Mouse (Mus musculus): ENCODE data around the gene Itprid2. TPM values are rescaled to one million over a fixed set of nuclear protein-coding genes. Genes with fewer than 3 reads are reported as not detected.

The Itprid2 gene
- total and polyA plus RNA-seq, 3 experiments, result 12.5 to 62.8 (median 40.6) TPM

DNA sequence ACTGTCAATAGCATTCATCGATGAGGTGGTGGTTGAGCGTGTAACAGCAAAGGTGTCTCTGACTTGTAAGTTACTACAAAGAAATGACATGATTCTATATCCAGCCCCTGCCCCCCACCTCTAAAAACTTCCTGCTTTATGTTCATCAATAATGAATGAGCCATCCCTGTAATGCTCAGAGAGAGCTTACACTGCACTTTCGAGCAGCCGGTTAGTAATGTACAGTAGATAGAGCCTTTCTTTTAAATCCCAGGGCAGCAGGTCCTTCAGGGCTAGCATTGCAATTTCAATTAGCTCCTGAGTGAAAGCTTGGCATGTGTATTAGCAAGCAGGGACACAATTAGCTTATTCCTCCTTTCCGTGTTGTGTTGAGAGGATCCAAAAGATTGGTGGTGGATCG is 72.4 kb downstream of the Itprid2 start, which contains the start of gene Ppp1r1c:
Gene Ppp1r1c, plus strand, starts transcription at position 206 of the 400 bp plus-strand sequence.
- ATAC-seq (ENCODE audit: extremely low read depth, insufficient number of reproducible peaks, low FRiP score, poor library complexity, severe bottlenecking) (no peak), DNase-seq (ENCODE audit: low spot score) (no peak)
- TF ChIP-seq TAL1 (conservative IDR thresholded peaks at IDR 0.05; ENCODE audit: low read depth, low read length), result no peak
- no peak for TF ChIP-seq POLR2AphosphoS5 (IDR thresholded peaks at IDR 0.05; ENCODE audit: insufficient replicate concordance, low read depth, low read length)
- Histone ChIP-seq H3K36me3 (replicated peaks) (no peaks in the 10 kb centered on the region), H3K27me3 (ENCODE audit: insufficient read depth, low read length) (no peaks in the 10 kb centered on the region), H3K9me3 (replicated peaks) (no peaks in the 10 kb centered on the region), H3K4me3 (ENCODE audit: low read depth, low read length) (no peak within 1 kb of the TSS), H3K4me1 (ENCODE audit: insufficient read depth, low read depth, low read length) (no peaks in the 10 kb centered on the region)

GRCm38 (mm10) chr2:79713662-79714091 is 78.5 kb downstream of the Itprid2 start:
- Histone ChIP-seq H3K9me3 (replicated peaks) (no peaks in the 10 kb centered on the region), H3K27me3 (ENCODE audit: insufficient read depth, low read length) (no peaks in the 10 kb centered on the region), H3K4me3 (ENCODE audit: low read depth, low read length) (no peak overlapping the region), H3K4me1 (ENCODE audit: insufficient read depth, low read depth, low read length) (no peaks in the 10 kb centered on the region), H3K36me3 (replicated peaks) (no peaks in the 10 kb centered on the region)
- TF ChIP-seq POLR2AphosphoS5 (IDR thresholded peaks at IDR 0.05; ENCODE audit: insufficient replicate concordance, low read depth, low read length) (no peak), CTCF (IDR thresholded peaks at IDR 0.05; ENCODE audit: low read depth, low read length) (no peak), GATA1 (IDR thresholded peaks at IDR 0.05; ENCODE audit: borderline replicate concordance, low read length) (no peak), GATA2 (IDR thresholded peaks at IDR 0.05; ENCODE audit: borderline replicate concordance, low read depth, low read length) (no peak)
- ATAC-seq (ENCODE audit: extremely low read depth, insufficient number of reproducible peaks, low FRiP score, poor library complexity, severe bottlenecking), result peak; percentile 65
- no peak for DNase-seq (ENCODE audit: low spot score)

GRCm38 (mm10) chr2:79714745-79715144 is 79.6 kb downstream of the Itprid2 start:
- no peak for TF ChIP-seq CTCF (IDR thresholded peaks at IDR 0.05; ENCODE audit: low read depth, low read length)
- no peak for TF ChIP-seq GATA2 (IDR thresholded peaks at IDR 0.05; ENCODE audit: borderline replicate concordance, low read depth, low read length)
- TF ChIP-seq GATA1 (IDR thresholded peaks at IDR 0.05; ENCODE audit: borderline replicate concordance, low read length), result no peak
- TF ChIP-seq POLR2AphosphoS5 (IDR thresholded peaks at IDR 0.05; ENCODE audit: insufficient replicate concordance, low read depth, low read length), result no peak
- TF ChIP-seq TAL1 (conservative IDR thresholded peaks at IDR 0.05; ENCODE audit: low read depth, low read length), result no peak
- Histone ChIP-seq H3K4me1 (ENCODE audit: insufficient read depth, low read depth, low read length) (no peaks in the 10 kb centered on the region), H3K9me3 (replicated peaks) (no peaks in the 10 kb centered on the region), H3K36me3 (replicated peaks) (no peaks in the 10 kb centered on the region), H3K27me3 (ENCODE audit: insufficient read depth, low read length) (no peaks in the 10 kb centered on the region), H3K4me3 (ENCODE audit: low read depth, low read length) (no peak overlapping the region)
- no peak for DNase-seq (ENCODE audit: low spot score)
- ATAC-seq (ENCODE audit: extremely low read depth, insufficient number of reproducible peaks, low FRiP score, poor library complexity, severe bottlenecking), result no peak

DNA sequence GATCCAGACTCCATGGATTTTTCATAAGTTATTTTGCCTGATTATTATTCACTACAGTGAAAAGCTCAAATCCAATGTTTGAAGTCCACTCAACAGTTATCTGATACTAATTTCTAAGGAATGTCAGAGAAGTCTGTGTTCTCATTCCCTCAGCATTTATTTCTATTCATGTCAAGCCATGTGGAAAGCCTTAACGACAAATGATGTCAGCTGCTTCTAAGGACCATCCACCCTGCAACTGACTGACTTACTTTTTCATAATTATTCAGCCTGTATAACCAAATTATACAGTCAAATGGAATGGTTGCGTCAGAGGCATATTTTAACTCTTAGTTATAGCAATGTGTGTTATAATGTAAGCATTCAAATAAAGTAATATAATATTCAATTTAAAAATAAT is 80.8 kb downstream of the Itprid2 start:
- TF ChIP-seq CTCF (IDR thresholded peaks at IDR 0.05; ENCODE audit: low read depth, low read length) (no peak), GATA2 (IDR thresholded peaks at IDR 0.05; ENCODE audit: borderline replicate concordance, low read depth, low read length) (no peak), GATA1 (IDR thresholded peaks at IDR 0.05; ENCODE audit: borderline replicate concordance, low read length) (no peak), TAL1 (conservative IDR thresholded peaks at IDR 0.05; ENCODE audit: low read depth, low read length) (no peak)
- ATAC-seq (ENCODE audit: extremely low read depth, insufficient number of reproducible peaks, low FRiP score, poor library complexity, severe bottlenecking) (no peak), DNase-seq (ENCODE audit: low spot score) (no peak)
- H3K4me1 ChIP-seq (ENCODE audit: insufficient read depth, low read depth, low read length), result no peaks in the 10 kb centered on the region
- H3K27me3 ChIP-seq (ENCODE audit: insufficient read depth, low read length), result no peaks in the 10 kb centered on the region
- H3K4me3 ChIP-seq (ENCODE audit: low read depth, low read length), result no peak overlapping the region
- H3K36me3 ChIP-seq (replicated peaks), result no peaks in the 10 kb centered on the region
- no peaks in the 10 kb centered on the region for H3K9me3 ChIP-seq (replicated peaks)

GRCm38 (mm10) chr2:79717846-79718245 is 82.7 kb downstream of the Itprid2 start:
- TF ChIP-seq TAL1 (conservative IDR thresholded peaks at IDR 0.05; ENCODE audit: low read depth, low read length) (no peak), GATA1 (IDR thresholded peaks at IDR 0.05; ENCODE audit: borderline replicate concordance, low read length) (no peak), CTCF (IDR thresholded peaks at IDR 0.05; ENCODE audit: low read depth, low read length) (no peak), GATA2 (IDR thresholded peaks at IDR 0.05; ENCODE audit: borderline replicate concordance, low read depth, low read length) (no peak), POLR2AphosphoS5 (IDR thresholded peaks at IDR 0.05; ENCODE audit: insufficient replicate concordance, low read depth, low read length) (no peak)
- no peaks in the 10 kb centered on the region for H3K9me3 ChIP-seq (replicated peaks)
- no peaks in the 10 kb centered on the region for H3K27me3 ChIP-seq (ENCODE audit: insufficient read depth, low read length)
- DNase-seq (ENCODE audit: low spot score) (no peak), ATAC-seq (ENCODE audit: extremely low read depth, insufficient number of reproducible peaks, low FRiP score, poor library complexity, severe bottlenecking) (no peak)
- no peaks in the 10 kb centered on the region for H3K36me3 ChIP-seq (replicated peaks)
- no peaks in the 10 kb centered on the region for H3K4me1 ChIP-seq (ENCODE audit: insufficient read depth, low read depth, low read length)
- H3K4me3 ChIP-seq (ENCODE audit: low read depth, low read length), result no peak overlapping the region

DNA sequence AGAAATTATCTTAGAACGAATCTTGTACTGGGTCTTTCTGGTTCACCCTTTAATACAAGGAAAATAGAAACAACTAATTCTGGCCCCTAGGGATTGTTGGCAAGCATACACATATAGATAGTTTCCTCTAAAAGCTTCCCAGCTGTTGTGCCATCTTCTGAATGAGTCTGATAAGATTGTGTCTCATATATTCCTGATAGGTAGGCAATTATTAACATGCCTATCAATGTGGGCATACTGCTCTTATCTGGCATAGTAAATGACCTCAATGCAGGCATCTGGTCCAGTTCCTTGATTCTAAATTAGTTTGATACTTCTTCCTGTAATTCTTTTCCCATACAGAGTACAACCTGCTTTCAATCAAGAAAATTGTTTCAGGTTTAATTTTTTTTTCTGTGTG is 87.3 kb downstream of the Itprid2 start:
- Histone ChIP-seq H3K27me3 (ENCODE audit: insufficient read depth, low read length) (no peaks in the 10 kb centered on the region), H3K9me3 (replicated peaks) (no peaks in the 10 kb centered on the region), H3K4me3 (ENCODE audit: low read depth, low read length) (no peak overlapping the region), H3K36me3 (replicated peaks) (no peaks in the 10 kb centered on the region), H3K4me1 (ENCODE audit: insufficient read depth, low read depth, low read length) (no peaks in the 10 kb centered on the region)
- TF ChIP-seq GATA2 (IDR thresholded peaks at IDR 0.05; ENCODE audit: borderline replicate concordance, low read depth, low read length) (no peak), GATA1 (IDR thresholded peaks at IDR 0.05; ENCODE audit: borderline replicate concordance, low read length) (no peak)
- ATAC-seq (ENCODE audit: extremely low read depth, insufficient number of reproducible peaks, low FRiP score, poor library complexity, severe bottlenecking), result peak; percentile 40
- DNase-seq (ENCODE audit: low spot score), result no peak

Other genes starting within 250 kb of the Itprid2 start
- not detected in 2 replicates for gene Neurod1, start 178.6 kb upstream of the Itprid2 start, total RNA-seq (2014; fragmentation: Nextera tagmentation)
- 0.06 and 0.11 TPM in 2 replicates for gene Neurod1, start 178.6 kb upstream of the Itprid2 start, total RNA-seq (2017)
- gene Neurod1, start 178.6 kb upstream of the Itprid2 start, polyA plus RNA-seq (2012), result not detected in 2 replicates
- gene Cerkl, start 178.6 kb upstream of the Itprid2 start, total RNA-seq (2014; fragmentation: Nextera tagmentation), result not detected in 2 replicates
- 0.81 and 1.4 TPM in 2 replicates for gene Cerkl, start 178.6 kb upstream of the Itprid2 start, total RNA-seq (2017)
- 0.02 and 0.07 TPM in 2 replicates for gene Cerkl, start 178.6 kb upstream of the Itprid2 start, polyA plus RNA-seq (2012)
- gene Ppp1r1c, start 72.4 kb downstream of the Itprid2 start, total RNA-seq (2014; fragmentation: Nextera tagmentation), result not detected in 2 replicates
- gene Ppp1r1c, start 72.4 kb downstream of the Itprid2 start, total RNA-seq (2017), result 0.11 and 0.12 TPM in 2 replicates
- gene Ppp1r1c, start 72.4 kb downstream of the Itprid2 start, polyA plus RNA-seq (2012), result not detected in 2 replicates